Mouse (Mus musculus): ENCODE measurements around the gene Pxn. TPM values are rescaled to one million over a fixed set of nuclear protein-coding genes. Genes with fewer than 3 reads are reported as not detected.

The Pxn gene
- polyA plus RNA-seq, 1 experiment from 2014 or later = 19.3 TPM

- Histone ChIP-seq H3K9me3 (ENCODE audit: control insufficient read depth, low read length) (no peaks in the 10 kb centered on the region), H3K9ac (ENCODE audit: low read length) (no peak overlapping the region), H3K27me3 (replicated peaks; ENCODE audit: control insufficient read depth, insufficient read depth, low read length) (no peaks in the 10 kb centered on the region), H3K27ac (ENCODE audit: low read depth) (peak overlapping the region; percentile 59; the same call in 1 of the 2 replicates), H3K4me3 (ENCODE audit: low read depth, low read length) (no peak overlapping the region), H3K4me1 (replicated peaks; ENCODE audit: control insufficient read depth, insufficient read depth, low read length) (peaks cover 79% of the 10 kb centered on the region), H3K36me3 (ENCODE audit: control insufficient read depth, insufficient read depth, low read length) (no peaks in the 10 kb centered on the region), H3K4me2 (ENCODE audit: low read length) (peak overlapping the region; percentile 31)
- ATAC-seq (replicated peaks; ENCODE audit: low FRiP score, low TSS enrichment, low read depth) (no peak), DNase-seq (ENCODE audit: low spot score) (no peak)
- WGBS = 13% methylated on average over 16 of the region's 16 CpGs
Observed at GRCm38 (mm10) chr5:115534290-115534731, 27.8 kb downstream of the Pxn start.

DNA sequence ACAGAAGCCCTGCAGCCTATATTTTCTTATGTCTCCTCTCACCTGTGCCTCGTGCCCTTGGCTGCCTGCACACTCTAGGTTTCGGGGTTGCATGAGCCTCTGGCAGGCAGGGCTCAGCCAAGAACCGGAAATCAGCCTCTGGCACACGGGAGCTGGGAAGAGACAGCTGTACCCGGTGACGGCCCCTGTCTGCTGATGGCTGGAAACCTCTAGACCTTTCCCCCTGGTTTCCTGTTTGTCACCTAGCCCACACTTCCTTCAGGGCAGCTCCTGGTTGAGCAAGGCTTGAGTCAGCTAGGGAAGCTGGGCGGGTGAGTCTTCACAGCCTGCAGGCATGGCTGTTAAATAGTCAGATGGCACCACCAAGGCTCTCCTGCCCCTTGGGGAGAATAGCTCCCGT, 28.4 kb downstream of the Pxn start:
- H3K27me3 ChIP-seq (replicated peaks; ENCODE audit: control insufficient read depth, insufficient read depth, low read length) = no peaks in the 10 kb centered on the region
- 26% methylated on average over 8 of the region's 8 CpGs for WGBS
- DNase-seq (ENCODE audit: low spot score) (no peak), ATAC-seq (replicated peaks; ENCODE audit: low FRiP score, low TSS enrichment, low read depth) (no peak)
- H3K4me2 ChIP-seq (ENCODE audit: low read length) = peak overlapping the region; percentile 31; the same call in 1 of the 2 replicates
- H3K4me3 ChIP-seq (ENCODE audit: low read depth, low read length) = no peak overlapping the region
- H3K4me1 ChIP-seq (replicated peaks; ENCODE audit: control insufficient read depth, insufficient read depth, low read length) = peaks cover 74% of the 10 kb centered on the region
- peak overlapping the region; percentile 2; the same call in 1 of the 2 replicates for H3K27ac ChIP-seq (ENCODE audit: low read depth)
- no peaks in the 10 kb centered on the region for H3K9me3 ChIP-seq (ENCODE audit: control insufficient read depth, low read length)
- no peaks in the 10 kb centered on the region for H3K36me3 ChIP-seq (ENCODE audit: control insufficient read depth, insufficient read depth, low read length)
- H3K9ac ChIP-seq (ENCODE audit: low read length) = no peak overlapping the region

- ATAC-seq (replicated peaks; ENCODE audit: low FRiP score, low TSS enrichment, low read depth) (no peak), DNase-seq (ENCODE audit: low spot score) (no peak)
- Histone ChIP-seq H3K4me3 (ENCODE audit: low read depth, low read length) (no peak overlapping the region), H3K9ac (ENCODE audit: low read length) (no peak overlapping the region), H3K9me3 (ENCODE audit: control insufficient read depth, low read length) (no peaks in the 10 kb centered on the region), H3K4me2 (ENCODE audit: low read length) (no peak overlapping the region), H3K4me1 (replicated peaks; ENCODE audit: control insufficient read depth, insufficient read depth, low read length) (peaks cover 66% of the 10 kb centered on the region), H3K36me3 (ENCODE audit: control insufficient read depth, insufficient read depth, low read length) (no peaks in the 10 kb centered on the region), H3K27ac (ENCODE audit: low read depth) (0 out of 2 replicates have a peak overlapping the region, but pooled peaks have one; percentile 2), H3K27me3 (replicated peaks; ENCODE audit: control insufficient read depth, insufficient read depth, low read length) (no peaks in the 10 kb centered on the region)
- WGBS = 37% methylated on average over 7 of the region's 7 CpGs
Observed at GRCm38 (mm10) chr5:115535635-115536034, 29.2 kb downstream of the Pxn start.

DNA sequence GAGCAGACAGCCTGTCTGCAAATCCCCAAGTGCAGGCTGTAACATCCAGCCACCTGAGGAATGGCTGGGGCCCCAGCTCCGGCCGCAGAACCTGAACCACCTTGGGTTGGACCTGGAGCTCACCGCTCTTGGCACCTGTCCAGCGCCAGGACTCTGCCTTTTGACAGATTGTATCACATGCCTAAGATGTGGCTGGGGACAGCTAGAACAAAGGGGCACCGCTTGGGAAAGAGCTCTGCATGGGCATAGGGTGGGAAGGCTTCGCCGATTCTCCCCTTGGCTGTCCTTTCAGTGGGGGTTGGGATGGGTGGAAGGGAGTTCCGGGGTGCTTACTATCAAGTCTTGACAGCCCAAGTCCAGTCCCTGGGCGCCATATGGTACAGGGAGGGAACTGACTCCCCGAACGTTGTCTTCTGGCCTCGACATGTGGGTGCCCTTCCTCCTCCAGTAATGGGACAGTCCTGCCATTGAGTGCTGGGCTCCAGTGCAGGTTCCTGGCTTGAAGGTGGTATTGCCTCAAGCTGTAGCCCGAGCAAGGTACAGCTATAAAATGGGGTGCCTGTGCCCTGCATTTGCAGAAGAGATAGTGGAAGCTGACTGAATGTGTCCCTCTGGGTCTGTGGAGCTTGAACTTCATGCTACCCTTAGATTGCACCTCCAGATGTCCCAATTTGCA, 31.7 kb downstream of the Pxn start:
- 62% methylated on average over 13 of the region's 13 CpGs for WGBS
- Histone ChIP-seq H3K27ac (ENCODE audit: low read depth) (no peak overlapping the region), H3K4me1 (replicated peaks; ENCODE audit: control insufficient read depth, insufficient read depth, low read length) (peaks cover 51% of the 10 kb centered on the region), H3K4me2 (ENCODE audit: low read length) (no peak overlapping the region), H3K27me3 (replicated peaks; ENCODE audit: control insufficient read depth, insufficient read depth, low read length) (no peaks in the 10 kb centered on the region), H3K9me3 (ENCODE audit: control insufficient read depth, low read length) (no peaks in the 10 kb centered on the region), H3K36me3 (ENCODE audit: control insufficient read depth, insufficient read depth, low read length) (no peaks in the 10 kb centered on the region), H3K9ac (ENCODE audit: low read length) (no peak overlapping the region), H3K4me3 (ENCODE audit: low read depth, low read length) (no peak overlapping the region)
- DNase-seq (ENCODE audit: low spot score) = no peak
- ATAC-seq (replicated peaks; ENCODE audit: low FRiP score, low TSS enrichment, low read depth) = peak; percentile 4; the same call in 1 of the 2 replicates

DNA sequence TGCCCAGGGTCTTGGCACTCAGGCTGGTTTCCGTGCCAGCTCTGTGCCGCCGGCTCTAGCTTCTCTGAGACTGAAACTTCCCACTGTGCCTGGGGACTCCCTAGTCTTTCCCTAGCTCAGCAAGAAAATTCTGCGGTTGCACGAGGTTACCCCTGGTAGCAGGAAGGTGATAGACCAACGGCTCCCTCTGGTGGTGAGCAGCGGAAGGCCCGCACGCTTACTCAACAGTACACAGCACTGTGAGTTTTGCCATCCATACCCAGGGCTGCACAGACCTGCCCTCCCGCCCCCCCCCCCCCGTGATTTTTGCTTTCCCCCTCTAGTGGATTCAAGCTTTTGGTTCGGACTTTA, 32.2 kb downstream of the Pxn start:
- WGBS = 2% methylated on average over 12 of the region's 12 CpGs
- Histone ChIP-seq H3K9ac (ENCODE audit: low read length) (no peak overlapping the region), H3K27ac (ENCODE audit: low read depth) (no peak overlapping the region)

GRCm38 (mm10) chr5:115542635-115543384, 36.3 kb downstream of the Pxn start:
- H3K9me3 ChIP-seq (ENCODE audit: control insufficient read depth, low read length) = no peaks in the 10 kb centered on the region
- H3K4me3 ChIP-seq (ENCODE audit: low read depth, low read length) = peak overlapping the region; percentile 10
- H3K27ac ChIP-seq (ENCODE audit: low read depth) = peak overlapping the region; percentile 77
- H3K4me2 ChIP-seq (ENCODE audit: low read length) = peak overlapping the region; percentile 34
- H3K4me1 ChIP-seq (replicated peaks; ENCODE audit: control insufficient read depth, insufficient read depth, low read length) = peaks cover 34% of the 10 kb centered on the region
- WGBS = 41% methylated on average over 19 of the region's 19 CpGs
- H3K27me3 ChIP-seq (replicated peaks; ENCODE audit: control insufficient read depth, insufficient read depth, low read length) = no peaks in the 10 kb centered on the region
- ATAC-seq (replicated peaks; ENCODE audit: low FRiP score, low TSS enrichment, low read depth) = peak; percentile 36; the same call in 1 of the 2 replicates
- H3K9ac ChIP-seq (ENCODE audit: low read length) = peak overlapping the region; percentile 29; the same call in 1 of the 2 replicates
- peaks cover 31% of the 10 kb centered on the region for H3K36me3 ChIP-seq (ENCODE audit: control insufficient read depth, insufficient read depth, low read length)
- DNase-seq (ENCODE audit: low spot score) = no peak

More for the DNA sequence above, 32.2 kb downstream of the Pxn start:
- Histone ChIP-seq H3K27me3 (replicated peaks; ENCODE audit: control insufficient read depth, insufficient read depth, low read length) (no peaks in the 10 kb centered on the region), H3K36me3 (ENCODE audit: control insufficient read depth, insufficient read depth, low read length) (no peaks in the 10 kb centered on the region), H3K9me3 (ENCODE audit: control insufficient read depth, low read length) (no peaks in the 10 kb centered on the region), H3K4me1 (replicated peaks; ENCODE audit: control insufficient read depth, insufficient read depth, low read length) (peaks cover 51% of the 10 kb centered on the region), H3K4me3 (ENCODE audit: low read depth, low read length) (no peak overlapping the region), H3K4me2 (ENCODE audit: low read length) (no peak overlapping the region)
- DNase-seq (ENCODE audit: low spot score) (peak; percentile 97), ATAC-seq (replicated peaks; ENCODE audit: low FRiP score, low TSS enrichment, low read depth) (peak; percentile 73)

DNA sequence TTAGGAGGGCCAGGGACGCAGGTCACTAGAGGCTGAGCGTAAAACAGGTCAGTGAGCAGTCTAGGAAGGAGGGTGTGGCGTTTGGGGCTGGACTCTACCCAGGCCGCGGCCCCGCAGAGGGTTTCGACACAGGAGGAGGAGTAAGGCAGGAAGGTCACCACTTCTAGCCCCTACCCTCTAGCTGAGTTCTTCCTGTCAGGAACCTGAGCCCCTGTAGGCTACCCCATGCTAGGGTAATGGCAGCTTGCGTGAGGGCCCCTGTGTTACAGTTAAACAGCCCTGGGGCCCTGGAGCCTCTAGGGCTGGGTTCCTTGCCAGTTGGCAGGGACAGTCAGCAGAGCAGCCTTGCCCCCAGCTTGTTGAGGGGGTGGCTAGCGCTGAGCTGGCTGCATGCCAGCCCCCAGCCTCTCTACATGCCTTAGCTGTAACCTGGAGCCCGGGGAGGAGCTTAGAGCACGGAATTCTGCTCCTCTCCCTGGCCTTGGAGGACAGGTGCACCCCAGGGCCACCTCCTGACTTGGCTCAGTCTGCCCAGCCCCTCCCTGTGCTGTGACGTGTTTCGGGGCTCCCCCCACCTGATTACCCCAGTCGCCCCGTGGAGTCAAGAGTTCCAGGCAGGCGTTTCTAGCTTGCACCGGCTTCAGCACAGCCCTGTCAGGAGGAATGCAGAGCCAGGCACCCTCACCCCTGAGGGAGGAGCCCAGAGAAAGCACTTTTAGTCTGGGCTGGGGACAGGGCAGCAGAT, 37.2 kb downstream of the Pxn start:
- DNase-seq (ENCODE audit: low spot score) (no peak), ATAC-seq (replicated peaks; ENCODE audit: low FRiP score, low TSS enrichment, low read depth) (peak; percentile 50)
- peak overlapping the region; percentile 10; the same call in 1 of the 2 replicates for H3K4me3 ChIP-seq (ENCODE audit: low read depth, low read length)
- no peaks in the 10 kb centered on the region for H3K9me3 ChIP-seq (ENCODE audit: control insufficient read depth, low read length)
- peaks cover 26% of the 10 kb centered on the region for H3K4me1 ChIP-seq (replicated peaks; ENCODE audit: control insufficient read depth, insufficient read depth, low read length)
- H3K36me3 ChIP-seq (ENCODE audit: control insufficient read depth, insufficient read depth, low read length) = peaks cover 40% of the 10 kb centered on the region
- H3K27me3 ChIP-seq (replicated peaks; ENCODE audit: control insufficient read depth, insufficient read depth, low read length) = no peaks in the 10 kb centered on the region
- WGBS = 43% methylated on average over 17 of the region's 17 CpGs
- peak overlapping the region; percentile 77 for H3K27ac ChIP-seq (ENCODE audit: low read depth)
- H3K4me2 ChIP-seq (ENCODE audit: low read length) = peak overlapping the region; percentile 34
- H3K9ac ChIP-seq (ENCODE audit: low read length) = peak overlapping the region; percentile 29; the same call in 1 of the 2 replicates

DNA sequence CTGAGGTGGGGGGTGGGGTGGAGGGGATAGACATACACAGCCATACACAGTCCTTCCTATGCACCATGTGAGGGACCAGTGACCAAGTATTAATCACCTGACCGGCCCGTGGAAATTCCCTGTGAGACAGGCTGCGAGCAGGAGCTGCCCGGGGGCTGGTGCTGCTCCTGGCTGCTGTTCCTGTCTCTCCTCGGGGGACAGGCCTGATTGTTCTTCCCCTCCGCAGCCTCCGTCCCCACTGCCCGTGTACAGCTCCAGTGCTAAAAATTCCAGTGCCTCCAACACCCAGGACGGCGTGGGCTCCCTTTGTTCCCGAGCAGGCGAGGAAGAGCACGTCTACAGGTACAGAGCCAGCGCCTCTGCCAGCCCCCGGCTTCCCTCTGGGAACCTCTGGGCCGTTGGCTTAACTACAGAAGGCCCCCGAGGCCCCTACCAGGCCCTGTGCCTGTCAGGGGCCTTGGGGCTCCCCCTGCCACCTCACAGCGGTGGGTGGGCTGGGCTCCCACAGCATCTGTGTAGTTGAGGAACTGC, 38.2 kb downstream of the Pxn start:
- 51% methylated on average over 18 of the region's 18 CpGs for WGBS
- H3K9me3 ChIP-seq (ENCODE audit: control insufficient read depth, low read length) = no peaks in the 10 kb centered on the region
- DNase-seq (ENCODE audit: low spot score) = no peak
- H3K4me3 ChIP-seq (ENCODE audit: low read depth, low read length) = no peak overlapping the region
- H3K36me3 ChIP-seq (ENCODE audit: control insufficient read depth, insufficient read depth, low read length) = peaks cover 50% of the 10 kb centered on the region
- 0 out of 2 replicates have a peak overlapping the region, but pooled peaks have one; percentile 11 for H3K27ac ChIP-seq (ENCODE audit: low read depth)
- peaks cover 23% of the 10 kb centered on the region for H3K4me1 ChIP-seq (replicated peaks; ENCODE audit: control insufficient read depth, insufficient read depth, low read length)
- H3K9ac ChIP-seq (ENCODE audit: low read length) = no peak overlapping the region
- H3K4me2 ChIP-seq (ENCODE audit: low read length) = no peak overlapping the region
- no peak for ATAC-seq (replicated peaks; ENCODE audit: low FRiP score, low TSS enrichment, low read depth)
- H3K27me3 ChIP-seq (replicated peaks; ENCODE audit: control insufficient read depth, insufficient read depth, low read length) = no peaks in the 10 kb centered on the region

Measured in intestine, embryonic 14.5 days (tissue).